Mouse (Mus musculus) bone marrow, adult 2 months (tissue): ENCODE data around the gene 9130230L23Rik.

Experiments used
- CTCF ChIP-seq: fragments of 200-500 bp; IDR thresholded peaks from 2 replicates; pipeline ENCODE4 v1.5.1; 2011; ENCODE audit warnings: low read length, control low read depth; ENCODE audit not compliant: control insufficient read depth, insufficient read depth
- POLR2A ChIP-seq: fragments of 200-500 bp; IDR thresholded peaks from 2 replicates; pipeline ENCODE4 v1.6.1; 2011; ENCODE audit warnings: low read depth, mild to moderate bottlenecking, control low read depth, low read length, borderline replicate concordance; ENCODE audit not compliant: control insufficient read depth

- TF ChIP-seq POLR2A: no peak
- TF ChIP-seq CTCF: no peak
Measured at GRCm38 (mm10) chr5:65933258-65933657, 70.8 kb downstream of the 9130230L23Rik start.
